Mouse (Mus musculus) CH12.LX (cell line): ENCODE measurements at regions not wholly inside any gene's neighbourhood (a gene's known extent, or its start where the extent isn't known, plus 50 kb on each side); places are given as distances from the start of the nearest gene placed in this dataset.

Source experiments
- EP300 ChIP-seq: IDR thresholded peaks from 2 replicates; pipeline ENCODE4 v1.6.1; 2011; ENCODE audit warnings: low read length, improper control_type of control experiment
- ETS1 ChIP-seq: conservative IDR thresholded peaks from 2 replicates; pipeline ENCODE4 v1.6.1; 2012; ENCODE audit warnings: low read depth, mild to moderate bottlenecking, inconsistent platforms, low read length, improper control_type of control experiment, moderate library complexity
- HCFC1 ChIP-seq: IDR thresholded peaks from 2 replicates; pipeline ENCODE4 v1.6.1; 2012; ENCODE audit warnings: low read depth, mild to moderate bottlenecking, inconsistent platforms, low read length, improper control_type of control experiment
- NRF1 ChIP-seq: IDR thresholded peaks from 2 replicates; pipeline ENCODE4 v1.6.1; 2014; ENCODE audit warnings: low read depth, mild to moderate bottlenecking, inconsistent platforms, low read length, improper control_type of control experiment, moderate library complexity
- POLR2A ChIP-seq: IDR thresholded peaks from 2 replicates; pipeline ENCODE4 v1.6.1; 2011; ENCODE audit warnings: low read depth, mild to moderate bottlenecking, improper control_type of control experiment, low read length
- POLR2AphosphoS2 ChIP-seq: IDR thresholded peaks from 2 replicates; pipeline ENCODE4 v1.6.1; 2011; ENCODE audit warnings: low read depth, low read length, improper control_type of control experiment
- RAD21 ChIP-seq: IDR thresholded peaks from 2 replicates; pipeline ENCODE4 v1.6.1; 2011; ENCODE audit warnings: low read depth, mild to moderate bottlenecking, low read length, improper control_type of control experiment, moderate library complexity
- ZC3H11A ChIP-seq: IDR thresholded peaks from 2 replicates; pipeline ENCODE4 v1.6.1; 2012; ENCODE audit warnings: low read depth, mild to moderate bottlenecking, inconsistent platforms, low read length, improper control_type of control experiment

DNA sequence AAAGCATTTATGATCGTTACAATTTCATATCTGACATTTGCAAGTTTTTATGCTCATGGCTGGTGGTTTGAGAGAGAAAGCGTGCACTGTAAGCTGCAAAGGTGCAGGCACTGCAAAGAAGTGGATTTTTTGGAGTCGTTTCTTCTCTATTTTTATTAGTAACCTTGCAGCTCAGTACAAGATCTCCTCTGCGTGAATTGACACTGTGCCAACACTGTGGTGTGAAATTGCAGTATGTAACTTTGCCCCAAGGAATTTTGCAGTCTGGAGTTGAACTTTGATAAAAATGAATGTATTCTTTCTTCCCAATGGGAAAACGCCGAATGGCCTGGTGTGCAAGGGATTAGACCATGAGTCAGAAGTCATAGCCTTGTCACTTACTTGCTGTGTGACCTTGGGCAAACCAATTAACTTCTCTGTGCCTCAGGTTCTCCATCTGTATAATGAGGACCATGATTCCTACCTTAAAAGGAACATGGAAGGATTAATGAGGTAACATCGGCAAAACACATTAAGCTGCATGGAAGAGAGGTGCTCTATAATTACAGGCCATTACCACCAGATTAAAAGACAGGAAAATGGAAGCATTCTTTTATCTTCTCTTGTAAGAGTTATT is 543.0 kb upstream of the Pcdh9 start:
- no peak for TF ChIP-seq HCFC1
- no peak for TF ChIP-seq ETS1
- TF ChIP-seq POLR2AphosphoS2, result no peak
- no peak for TF ChIP-seq ZC3H11A
- TF ChIP-seq NRF1, result no peak
- no peak for TF ChIP-seq EP300
- TF ChIP-seq POLR2A, result no peak
- no peak for TF ChIP-seq RAD21
